Mouse (Mus musculus) forebrain, embryonic 14.5 days (tissue): ENCODE data around the gene Kirrel3. TPM values are rescaled to one million over a fixed set of nuclear protein-coding genes. Genes with fewer than 3 reads are reported as not detected.

Experiments used
- ATAC-seq: fragments of 200-750 bp; cut with Nextera tagmentation; 2 replicates; pipeline ENCODE4 v1.8.0; 2017; ENCODE audit warnings: mild to moderate bottlenecking, moderate library complexity
- DNase-seq: peaks from one replicate; pipeline ENCODE4 v3.0.0-alpha.2; 2015; ENCODE audit warnings: low spot score
- H3K27ac ChIP-seq: fragments of 300-500 bp; sonication (generic); 2 replicates; pipeline ENCODE4 v1.5.1; 2014; ENCODE audit warnings: low read depth, mild to moderate bottlenecking, control low read depth, low read length, moderate library complexity
- H3K27me3 ChIP-seq: fragments of 300-500 bp; sonication (generic); replicated peaks from 2 replicates; pipeline ENCODE4 v1.6.1; 2014; ENCODE audit warnings: low read length, control low read depth, mixed read lengths; ENCODE audit not compliant: control insufficient read depth, insufficient read depth
- H3K36me3 ChIP-seq: fragments of 300-500 bp; sonication (generic); 2 replicates; pipeline ENCODE4 v1.6.1; 2014; ENCODE audit warnings: low read length, control low read depth; ENCODE audit not compliant: control insufficient read depth, insufficient read depth
- H3K4me1 ChIP-seq: fragments of 300-500 bp; sonication (generic); 2 replicates; pipeline ENCODE4 v1.6.1; 2014; ENCODE audit warnings: antibody characterized with exemption, low read length, control low read depth; ENCODE audit not compliant: control insufficient read depth, insufficient read depth
- H3K4me2 ChIP-seq: fragments of 300-500 bp; sonication (generic); 2 replicates; pipeline ENCODE4 v1.6.1; 2014; ENCODE audit warnings: mild to moderate bottlenecking, control low read depth, low read length
- H3K4me3 ChIP-seq: fragments of 300-500 bp; sonication (generic); 2 replicates; pipeline ENCODE4 v1.5.1; 2014; ENCODE audit warnings: low read depth, low read length, control low read depth
- H3K9ac ChIP-seq: fragments of 300-500 bp; sonication (generic); 2 replicates; pipeline ENCODE4 v1.6.1; 2014; ENCODE audit warnings: mild to moderate bottlenecking, low read length, control low read depth, moderate library complexity
- H3K9me3 ChIP-seq: fragments of 300-500 bp; sonication (generic); replicated peaks from 2 replicates; pipeline ENCODE4 v1.6.1; 2016; ENCODE audit warnings: low read length, control low read depth, mixed read lengths; ENCODE audit not compliant: control insufficient read depth
- WGBS: fragments of 180-500 bp; shearing (Covaris S2); extraction: QIAGEN DNeasy Blood & Tissue Kit; methylation state at CpG from one replicate; pipeline ENCODE4 v1.1.7; 2014; 5-methylcytosine and 5-hydroxymethylcytosine counted together
- polyA plus RNA-seq: library from polyadenylated mRNA; unstranded; fragments of >200 nt; fragmentation: Nextera tagmentation; extraction: Ambion mirVana; gene quantifications from 2 replicates; pipeline ENCODE4 v1.2.1, GENCODE M21; 2014

The Kirrel3 gene
- polyA plus RNA-seq, 1 experiment from 2014 or later, result 31.0 TPM

DNA sequence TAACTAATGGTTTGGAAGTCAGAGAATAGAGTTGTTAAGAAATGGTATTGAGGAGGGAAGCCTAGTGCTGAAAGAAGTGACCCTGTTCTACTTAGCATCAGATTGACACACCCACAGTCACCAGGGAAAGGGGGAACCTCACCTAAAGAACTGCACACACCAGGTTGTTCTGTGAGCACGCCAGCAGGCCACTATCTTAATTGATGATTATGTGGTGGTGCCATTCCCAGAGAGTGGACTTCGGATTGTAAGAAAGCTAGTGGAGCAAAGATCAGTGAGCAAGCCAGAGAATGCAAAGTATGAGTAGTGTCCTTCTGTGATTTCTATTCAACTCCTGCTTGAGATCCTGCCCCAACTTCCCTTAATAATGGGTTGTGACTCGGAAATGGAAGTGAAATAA is 19.6 kb upstream of the Kirrel3 start:
- no peak for ATAC-seq
- Histone ChIP-seq H3K9ac (no peak overlapping the region), H3K4me3 (no peak overlapping the region), H3K9me3 (no peaks in the 10 kb centered on the region), H3K4me1 (peaks cover 3% of the 10 kb centered on the region; the same call in 1 of the 2 replicates), H3K27ac (no peak overlapping the region), H3K4me2 (no peak overlapping the region), H3K27me3 (no peaks in the 10 kb centered on the region), H3K36me3 (no peaks in the 10 kb centered on the region)
- DNase-seq, result no peak
- WGBS, result 62% methylated on average over 3 of the region's 3 CpGs

GRCm38 (mm10) chr9:34469180-34469579 is 16.5 kb upstream of the Kirrel3 start:
- no peak overlapping the region for H3K27ac ChIP-seq
- H3K4me3 ChIP-seq, result no peak overlapping the region
- DNase-seq, result no peak
- no peak overlapping the region for H3K4me2 ChIP-seq
- no peaks in the 10 kb centered on the region for H3K9me3 ChIP-seq
- H3K36me3 ChIP-seq, result no peaks in the 10 kb centered on the region
- ATAC-seq, result no peak
- no peak overlapping the region for H3K9ac ChIP-seq
- 89% methylated on average over 3 of the region's 3 CpGs for WGBS
- H3K4me1 ChIP-seq, result no peaks in the 10 kb centered on the region
- H3K27me3 ChIP-seq, result no peaks in the 10 kb centered on the region

- Histone ChIP-seq H3K9me3 (no peaks in the 10 kb centered on the region), H3K36me3 (no peaks in the 10 kb centered on the region), H3K4me2 (no peak overlapping the region), H3K4me1 (no peaks in the 10 kb centered on the region), H3K4me3 (no peak overlapping the region), H3K27ac (no peak overlapping the region), H3K9ac (no peak overlapping the region), H3K27me3 (no peaks in the 10 kb centered on the region)
- DNase-seq (no peak), ATAC-seq (no peak)
- WGBS, result 43% methylated on average over 5 of the region's 5 CpGs
Observed at GRCm38 (mm10) chr9:34476206-34476605, 9.5 kb upstream of the Kirrel3 start.

- WGBS, result 90% methylated on average over 2 of the region's 2 CpGs
- Histone ChIP-seq H3K9me3 (no peaks in the 10 kb centered on the region), H3K4me1 (no peaks in the 10 kb centered on the region), H3K27me3 (no peaks in the 10 kb centered on the region), H3K9ac (no peak overlapping the region), H3K4me2 (no peak overlapping the region), H3K4me3 (no peak overlapping the region), H3K27ac (no peak overlapping the region), H3K36me3 (no peaks in the 10 kb centered on the region)
- no peak for ATAC-seq
- DNase-seq, result no peak
Observed at GRCm38 (mm10) chr9:34478494-34478893, 7.2 kb upstream of the Kirrel3 start.

DNA sequence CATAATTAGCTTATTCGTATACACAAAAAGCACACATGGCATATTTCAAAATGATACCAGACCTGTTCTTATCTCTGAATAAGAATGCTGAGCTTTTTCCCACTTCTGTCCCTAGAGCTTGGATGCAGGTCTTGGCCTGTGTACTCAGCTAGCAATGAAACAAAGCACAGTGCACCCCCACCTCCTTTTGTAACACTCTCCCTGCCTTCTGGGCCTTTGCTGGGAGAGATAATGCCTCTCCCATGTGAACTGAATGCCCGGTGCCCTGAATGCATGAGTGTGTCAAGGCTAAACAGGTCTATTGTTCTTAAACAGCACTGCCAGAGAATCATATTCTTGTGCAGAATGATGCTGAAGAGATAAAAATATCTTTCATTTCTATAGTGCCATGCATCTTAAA is 2.5 kb upstream of the Kirrel3 start:
- no peak overlapping the region for H3K4me3 ChIP-seq
- DNase-seq (no peak), ATAC-seq (no peak)
- no peak overlapping the region for H3K9ac ChIP-seq
- WGBS, result 43% methylated on average over 2 of the region's 2 CpGs
- H3K9me3 ChIP-seq, result no peaks in the 10 kb centered on the region
- H3K4me2 ChIP-seq, result no peak overlapping the region
- peaks cover 4% of the 10 kb centered on the region for H3K4me1 ChIP-seq
- H3K27ac ChIP-seq, result no peak overlapping the region
- no peaks in the 10 kb centered on the region for H3K36me3 ChIP-seq
- H3K27me3 ChIP-seq, result 0 out of 2 replicates have a peak, but pooled peaks cover 6% of the 10 kb centered on the region

GRCm38 (mm10) chr9:34484665-34485064 is 1.0 kb upstream of the Kirrel3 start:
- no peak for ATAC-seq
- Histone ChIP-seq H3K36me3 (no peaks in the 10 kb centered on the region), H3K9ac (no peak overlapping the region), H3K27ac (no peak overlapping the region), H3K4me1 (peaks cover 4% of the 10 kb centered on the region), H3K27me3 (0 out of 2 replicates have a peak, but pooled peaks cover 9% of the 10 kb centered on the region), H3K9me3 (no peaks in the 10 kb centered on the region), H3K4me3 (no peak overlapping the region), H3K4me2 (no peak overlapping the region)
- no peak for DNase-seq
- WGBS, result 55% methylated on average over 6 of the region's 6 CpGs

GRCm38 (mm10) chr9:34488267-34488666 is 2.6 kb downstream of the Kirrel3 start:
- ATAC-seq, result no peak; the same call in 1 of the 2 replicates
- peaks cover 4% of the 10 kb centered on the region for H3K4me1 ChIP-seq
- H3K9me3 ChIP-seq, result no peaks in the 10 kb centered on the region
- no peaks in the 10 kb centered on the region for H3K36me3 ChIP-seq
- H3K27me3 ChIP-seq, result peaks cover 15% of the 10 kb centered on the region; the same call in 1 of the 2 replicates
- H3K4me3 ChIP-seq, result peak overlapping the region; percentile 65
- 0 out of 2 replicates have a peak overlapping the region, but pooled peaks have one; percentile 1 for H3K27ac ChIP-seq
- H3K9ac ChIP-seq, result peak overlapping the region; percentile 78
- WGBS, result under 1% methylated on average over 9 of the region's 9 CpGs
- DNase-seq, result no peak
- H3K4me2 ChIP-seq, result peak overlapping the region; percentile 82

DNA sequence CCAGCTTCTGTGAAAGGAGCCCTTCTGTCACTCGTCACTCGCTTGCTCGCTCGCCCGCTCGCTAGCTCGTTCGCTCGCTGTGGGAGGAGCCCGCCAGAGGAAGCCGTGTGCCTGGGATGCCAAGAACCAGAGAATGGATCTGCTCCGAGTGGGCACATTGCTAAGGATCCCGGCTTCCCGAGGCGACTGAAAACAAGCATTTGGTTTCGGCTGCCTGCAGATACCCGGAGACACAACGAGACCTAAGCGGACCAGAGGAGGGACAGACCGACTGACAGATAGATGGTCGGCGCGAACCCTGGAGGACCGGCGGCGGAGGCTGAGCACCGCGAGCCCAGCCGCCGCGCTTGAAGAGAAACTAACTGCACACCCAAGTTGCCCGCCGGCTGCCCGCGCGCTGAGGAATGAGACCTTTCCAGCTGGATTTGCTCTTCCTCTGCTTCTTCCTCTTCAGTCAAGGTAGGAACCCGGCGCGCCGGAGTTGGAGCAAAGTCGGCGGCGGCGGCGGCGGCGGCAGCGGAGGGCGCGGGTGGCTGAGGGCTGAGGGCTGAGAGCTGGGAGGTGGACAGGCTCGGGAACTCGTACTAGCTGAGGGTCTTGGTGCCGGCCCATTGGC is 3.1 kb downstream of the Kirrel3 start:
- Histone ChIP-seq H3K27me3 (peaks cover 15% of the 10 kb centered on the region; the same call in 1 of the 2 replicates), H3K36me3 (no peaks in the 10 kb centered on the region), H3K27ac (peak overlapping the region; percentile 65), H3K4me3 (peak overlapping the region; percentile 65), H3K4me1 (peaks cover 4% of the 10 kb centered on the region), H3K9ac (peak overlapping the region; percentile 78), H3K4me2 (peak overlapping the region; percentile 82), H3K9me3 (no peaks in the 10 kb centered on the region)
- peak; percentile 94 for DNase-seq
- 2% methylated on average over 53 of the region's 53 CpGs for WGBS
- peak; percentile 88 for ATAC-seq

DNA sequence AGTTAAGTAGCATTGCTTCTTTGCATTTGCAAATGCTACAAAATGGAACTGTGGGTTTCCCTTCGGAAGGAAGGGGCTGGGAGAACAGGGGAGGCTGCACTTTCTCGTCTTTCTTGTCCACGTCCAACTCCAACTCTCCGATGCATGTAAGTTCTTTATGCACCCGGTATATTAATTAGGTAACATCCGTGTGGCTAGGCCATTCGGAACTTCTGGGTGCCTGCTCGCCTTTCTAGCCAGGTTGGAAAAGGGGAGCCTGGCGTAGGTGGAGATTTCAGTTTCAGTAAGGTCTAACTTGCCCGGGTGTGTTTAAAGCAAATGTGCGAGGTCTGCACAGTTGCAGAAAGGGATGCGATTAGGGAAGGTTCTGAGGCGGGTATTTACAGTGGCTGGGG is 3.6 kb downstream of the Kirrel3 start:
- ATAC-seq (no peak), DNase-seq (peak; percentile 31)
- Histone ChIP-seq H3K27ac (peak overlapping the region; percentile 65; the same call in 1 of the 2 replicates), H3K4me1 (peaks cover 4% of the 10 kb centered on the region), H3K36me3 (no peaks in the 10 kb centered on the region), H3K9me3 (no peaks in the 10 kb centered on the region), H3K4me2 (peak overlapping the region; percentile 82), H3K27me3 (peaks cover 15% of the 10 kb centered on the region; the same call in 1 of the 2 replicates), H3K4me3 (peak overlapping the region; percentile 65), H3K9ac (peak overlapping the region; percentile 78)
- WGBS, result 1% methylated on average over 13 of the region's 13 CpGs
